Mouse (Mus musculus): ENCODE results near the gene Cd28. TPM values are rescaled to one million over a fixed set of nuclear protein-coding genes. Genes with fewer than 3 reads are reported as not detected.

The Cd28 gene
- polyA plus RNA-seq, 1 experiment: 0.35 TPM

- no peak overlapping the region for H3K4me2 ChIP-seq (ENCODE audit: low read depth)
- no peak for TF ChIP-seq MAX (IDR thresholded peaks at IDR 0.05; ENCODE audit: low read depth)
- TF ChIP-seq TCF12 (IDR thresholded peaks at IDR 0.05; ENCODE audit: insufficient read depth, poor library complexity, severe bottlenecking): no peak
- no peak for TF ChIP-seq USF1 (IDR thresholded peaks at IDR 0.05; ENCODE audit: low read depth)
- TF ChIP-seq POLR2AphosphoS2 (IDR thresholded peaks at IDR 0.05; ENCODE audit: insufficient read length, low read depth): no peak
- no peak for TF ChIP-seq E2F4 (IDR thresholded peaks at IDR 0.05; ENCODE audit: insufficient read depth)
- no peak for TF ChIP-seq MYOD1 (IDR thresholded peaks at IDR 0.05; ENCODE audit: control insufficient read depth in 1 of 3, insufficient read length in 2 of 3, low read depth in 2 of 3)
- no peak for TF ChIP-seq MYOG (IDR thresholded peaks at IDR 0.05; ENCODE audit: control insufficient read depth in 1 of 3, insufficient read depth in 1 of 3, insufficient read length in 2 of 3, low read depth in 2 of 3)
- TF ChIP-seq SRF (IDR thresholded peaks at IDR 0.05; ENCODE audit: control insufficient read depth, insufficient read length, low read depth): no peak
- TF ChIP-seq TCF3 (IDR thresholded peaks at IDR 0.05; ENCODE audit: insufficient read length, low read depth): no peak
- TF ChIP-seq POLR2A (IDR thresholded peaks at IDR 0.05; ENCODE audit: insufficient read length, low read depth): no peak
- TF ChIP-seq REST (IDR thresholded peaks at IDR 0.05; ENCODE audit: insufficient read depth, insufficient read length): no peak
- no peak for TF ChIP-seq CEBPB (IDR thresholded peaks at IDR 0.05; ENCODE audit: insufficient read depth, poor library complexity, severe bottlenecking)
- no peaks in the 10 kb centered on the region for H3K79me2 ChIP-seq (ENCODE audit: control insufficient read depth, insufficient read depth)
- no peaks in the 10 kb centered on the region for H3K27me3 ChIP-seq (ENCODE audit: control insufficient read depth, insufficient read depth, insufficient read length)
- no peak overlapping the region for H3ac ChIP-seq (ENCODE audit: control insufficient read depth, insufficient read length)
- no peak overlapping the region for H3K4me3 ChIP-seq
- no peaks in the 10 kb centered on the region for H3K36me3 ChIP-seq (ENCODE audit: control insufficient read depth, insufficient read depth)
Observed at GRCm38 (mm10) chr1:60795677-60796205, 79.1 kb downstream of the Cd28 start.

- H3K4me3 ChIP-seq: no peak overlapping the region
- no peaks in the 10 kb centered on the region for H3K79me2 ChIP-seq (ENCODE audit: control insufficient read depth, insufficient read depth)
- no peak overlapping the region for H3K4me2 ChIP-seq (ENCODE audit: low read depth)
- no peaks in the 10 kb centered on the region for H3K27me3 ChIP-seq (ENCODE audit: control insufficient read depth, insufficient read depth, insufficient read length)
- no peak overlapping the region for H3ac ChIP-seq (ENCODE audit: control insufficient read depth, insufficient read length)
- H3K36me3 ChIP-seq (ENCODE audit: control insufficient read depth, insufficient read depth): no peaks in the 10 kb centered on the region
- no peak for TF ChIP-seq POLR2AphosphoS2 (IDR thresholded peaks at IDR 0.05; ENCODE audit: insufficient read length, low read depth)
- no peak for TF ChIP-seq SRF (IDR thresholded peaks at IDR 0.05; ENCODE audit: control insufficient read depth, insufficient read length, low read depth)
- no peak for TF ChIP-seq MYOD1 (IDR thresholded peaks at IDR 0.05; ENCODE audit: control insufficient read depth in 1 of 3, insufficient read length in 2 of 3, low read depth in 2 of 3)
- no peak for TF ChIP-seq USF1 (IDR thresholded peaks at IDR 0.05; ENCODE audit: low read depth)
- no peak for TF ChIP-seq MAX (IDR thresholded peaks at IDR 0.05; ENCODE audit: low read depth)
- TF ChIP-seq POLR2A (IDR thresholded peaks at IDR 0.05; ENCODE audit: insufficient read length, low read depth): no peak
- TF ChIP-seq E2F4 (IDR thresholded peaks at IDR 0.05; ENCODE audit: insufficient read depth): no peak
- TF ChIP-seq TCF12 (IDR thresholded peaks at IDR 0.05; ENCODE audit: insufficient read depth, poor library complexity, severe bottlenecking): no peak
- no peak for TF ChIP-seq CEBPB (IDR thresholded peaks at IDR 0.05; ENCODE audit: insufficient read depth, poor library complexity, severe bottlenecking)
- no peak for TF ChIP-seq REST (IDR thresholded peaks at IDR 0.05; ENCODE audit: insufficient read depth, insufficient read length)
- TF ChIP-seq TCF3 (IDR thresholded peaks at IDR 0.05; ENCODE audit: insufficient read length, low read depth): no peak
- TF ChIP-seq MYOG (IDR thresholded peaks at IDR 0.05; ENCODE audit: control insufficient read depth in 1 of 3, insufficient read depth in 1 of 3, insufficient read length in 2 of 3, low read depth in 2 of 3): no peak
Observed at GRCm38 (mm10) chr1:60799795-60800345, 83.3 kb downstream of the Cd28 start.

GRCm38 (mm10) chr1:60801210-60801671 lies 84.6 kb downstream of the Cd28 start:
- TF ChIP-seq MYOG (IDR thresholded peaks at IDR 0.05; ENCODE audit: control insufficient read depth in 1 of 3, insufficient read depth in 1 of 3, insufficient read length in 2 of 3, low read depth in 2 of 3): no peak
- TF ChIP-seq POLR2AphosphoS2 (IDR thresholded peaks at IDR 0.05; ENCODE audit: insufficient read length, low read depth): no peak
- no peak for TF ChIP-seq USF1 (IDR thresholded peaks at IDR 0.05; ENCODE audit: low read depth)
- TF ChIP-seq MYOD1 (IDR thresholded peaks at IDR 0.05; ENCODE audit: control insufficient read depth in 1 of 3, insufficient read length in 2 of 3, low read depth in 2 of 3): no peak
- no peak for TF ChIP-seq E2F4 (IDR thresholded peaks at IDR 0.05; ENCODE audit: insufficient read depth)
- no peak for TF ChIP-seq REST (IDR thresholded peaks at IDR 0.05; ENCODE audit: insufficient read depth, insufficient read length)
- no peak for TF ChIP-seq TCF3 (IDR thresholded peaks at IDR 0.05; ENCODE audit: insufficient read length, low read depth)
- TF ChIP-seq TCF12 (IDR thresholded peaks at IDR 0.05; ENCODE audit: insufficient read depth, poor library complexity, severe bottlenecking): no peak
- no peak for TF ChIP-seq POLR2A (IDR thresholded peaks at IDR 0.05; ENCODE audit: insufficient read length, low read depth)
- TF ChIP-seq MAX (IDR thresholded peaks at IDR 0.05; ENCODE audit: low read depth): no peak
- no peak for TF ChIP-seq SRF (IDR thresholded peaks at IDR 0.05; ENCODE audit: control insufficient read depth, insufficient read length, low read depth)
- no peak for TF ChIP-seq CEBPB (IDR thresholded peaks at IDR 0.05; ENCODE audit: insufficient read depth, poor library complexity, severe bottlenecking)
- no peaks in the 10 kb centered on the region for H3K27me3 ChIP-seq (ENCODE audit: control insufficient read depth, insufficient read depth, insufficient read length)
- no peaks in the 10 kb centered on the region for H3K36me3 ChIP-seq (ENCODE audit: control insufficient read depth, insufficient read depth)
- H3ac ChIP-seq (ENCODE audit: control insufficient read depth, insufficient read length): no peak overlapping the region
- no peak overlapping the region for H3K4me3 ChIP-seq
- H3K4me2 ChIP-seq (ENCODE audit: low read depth): no peak overlapping the region
- no peaks in the 10 kb centered on the region for H3K79me2 ChIP-seq (ENCODE audit: control insufficient read depth, insufficient read depth)

- TF ChIP-seq MYOG (IDR thresholded peaks at IDR 0.05; ENCODE audit: control insufficient read depth in 1 of 3, insufficient read depth in 1 of 3, insufficient read length in 2 of 3, low read depth in 2 of 3) (no peak), POLR2AphosphoS2 (IDR thresholded peaks at IDR 0.05; ENCODE audit: insufficient read length, low read depth) (no peak), CEBPB (IDR thresholded peaks at IDR 0.05; ENCODE audit: insufficient read depth, poor library complexity, severe bottlenecking) (no peak)
- H3K79me2 ChIP-seq (ENCODE audit: control insufficient read depth, insufficient read depth): no peaks in the 10 kb centered on the region
- no peaks in the 10 kb centered on the region for H3K27me3 ChIP-seq (ENCODE audit: control insufficient read depth, insufficient read depth, insufficient read length)
- no peak overlapping the region for H3K4me2 ChIP-seq (ENCODE audit: low read depth)
- H3K4me3 ChIP-seq: no peak overlapping the region
- H3ac ChIP-seq (ENCODE audit: control insufficient read depth, insufficient read length): no peak overlapping the region
- H3K36me3 ChIP-seq (ENCODE audit: control insufficient read depth, insufficient read depth): no peaks in the 10 kb centered on the region
Observed at GRCm38 (mm10) chr1:60803128-60803824, 86.7 kb downstream of the Cd28 start.

Measured in myocyte (in vitro differentiated cells).